Mouse (Mus musculus) cerebellum, adult 2 months (tissue): ENCODE measurements around the gene Irf6.

Source experiments
- CTCF ChIP-seq: fragments of 200-500 bp; IDR thresholded peaks from 2 replicates; pipeline ENCODE4 v1.5.1; 2011; ENCODE audit warnings: low read depth, mild to moderate bottlenecking, control low read depth, low read length, moderate library complexity, borderline replicate concordance; ENCODE audit not compliant: insufficient read depth
- POLR2A ChIP-seq: fragments of 200-500 bp; IDR thresholded peaks from 2 replicates; pipeline ENCODE4 v1.6.1; 2011; ENCODE audit warnings: low read length, control low read depth, borderline replicate concordance; ENCODE audit not compliant: insufficient read depth

GRCm38 (mm10) chr1:193125835-193126234 lies 27.1 kb upstream of the Irf6 start:
- no peak for TF ChIP-seq CTCF
- no peak for TF ChIP-seq POLR2A
